Mouse (Mus musculus) ZHBTc4 (cell line): Measurements from ENCODE around the gene Fadd.
A peak's percentile ranks its signal among the peaks of the same experiment; 100 is the strongest.

Source experiments
- DNase-seq: peaks from one replicate; pipeline ENCODE4 v3.0.0-alpha.2; 2011; ENCODE audit warnings: low read depth, low spot score

The Fadd gene

DNA sequence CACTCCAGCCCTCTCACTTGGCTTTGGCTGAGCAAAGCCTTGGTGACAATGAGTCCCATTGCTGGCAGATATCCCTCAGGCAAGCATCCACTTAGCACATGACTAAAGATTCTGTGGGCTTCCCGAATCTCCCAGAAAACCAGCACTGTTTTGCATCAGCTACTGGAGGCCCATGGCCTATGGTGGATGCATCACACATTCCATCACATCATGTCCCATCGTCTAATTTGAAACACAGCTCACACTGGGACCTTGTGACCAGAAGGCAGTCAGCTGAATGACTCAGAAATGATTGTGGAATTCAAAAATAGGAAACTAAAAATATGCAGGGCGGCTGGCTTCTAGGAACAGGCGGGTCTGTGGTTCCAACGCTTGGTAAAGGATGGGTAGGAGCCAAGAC, 4.4 kb downstream of the Fadd start:
- DNase-seq = no peak

- no peak for DNase-seq
These were observed 10.0 kb downstream of the Fadd start for GRCm38 (mm10) chr7:144572234-144572633.

GRCm38 (mm10) chr7:144571598-144571997, 10.7 kb downstream of the Fadd start:
- no peak for DNase-seq

DNA sequence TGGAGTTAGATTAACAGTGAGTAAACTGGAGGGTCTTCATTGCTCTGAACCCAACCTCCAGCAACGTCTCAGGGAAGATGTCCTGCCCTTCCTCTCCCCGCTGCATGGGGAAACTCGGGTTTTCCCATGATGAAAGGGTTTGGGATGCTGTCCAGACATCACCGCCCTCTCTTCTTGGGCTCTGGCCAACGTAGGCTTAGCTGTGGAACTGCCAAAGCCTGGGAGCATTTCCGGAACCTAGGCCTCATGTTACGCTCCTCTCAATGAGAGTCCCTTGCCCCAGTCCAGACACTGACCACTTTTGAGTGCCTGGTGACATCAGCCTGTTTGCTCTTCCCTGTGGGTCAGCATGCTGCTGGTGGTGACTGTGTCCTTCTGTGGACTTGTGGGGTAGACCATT, 12.8 kb downstream of the Fadd start:
- no peak for DNase-seq

DNA sequence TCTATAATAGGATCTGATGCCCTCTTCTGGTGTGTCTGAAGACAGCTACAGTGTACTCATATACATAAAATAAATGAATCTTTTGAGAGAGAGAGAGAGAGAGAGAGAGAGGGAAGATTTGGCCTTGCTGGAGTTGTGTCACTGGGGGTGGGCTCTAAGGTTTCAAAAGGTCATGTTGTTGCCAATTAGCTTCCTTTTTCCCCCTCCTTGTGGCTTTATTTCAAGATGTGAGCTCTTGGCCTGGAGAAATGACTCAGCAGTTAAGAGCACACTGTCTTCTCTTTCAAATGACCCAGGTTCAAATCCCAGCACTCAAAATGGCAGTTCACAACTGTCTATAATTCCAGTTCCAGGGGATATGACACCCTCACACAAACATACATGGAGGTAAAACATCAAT, 14.2 kb downstream of the Fadd start:
- no peak for DNase-seq

DNA sequence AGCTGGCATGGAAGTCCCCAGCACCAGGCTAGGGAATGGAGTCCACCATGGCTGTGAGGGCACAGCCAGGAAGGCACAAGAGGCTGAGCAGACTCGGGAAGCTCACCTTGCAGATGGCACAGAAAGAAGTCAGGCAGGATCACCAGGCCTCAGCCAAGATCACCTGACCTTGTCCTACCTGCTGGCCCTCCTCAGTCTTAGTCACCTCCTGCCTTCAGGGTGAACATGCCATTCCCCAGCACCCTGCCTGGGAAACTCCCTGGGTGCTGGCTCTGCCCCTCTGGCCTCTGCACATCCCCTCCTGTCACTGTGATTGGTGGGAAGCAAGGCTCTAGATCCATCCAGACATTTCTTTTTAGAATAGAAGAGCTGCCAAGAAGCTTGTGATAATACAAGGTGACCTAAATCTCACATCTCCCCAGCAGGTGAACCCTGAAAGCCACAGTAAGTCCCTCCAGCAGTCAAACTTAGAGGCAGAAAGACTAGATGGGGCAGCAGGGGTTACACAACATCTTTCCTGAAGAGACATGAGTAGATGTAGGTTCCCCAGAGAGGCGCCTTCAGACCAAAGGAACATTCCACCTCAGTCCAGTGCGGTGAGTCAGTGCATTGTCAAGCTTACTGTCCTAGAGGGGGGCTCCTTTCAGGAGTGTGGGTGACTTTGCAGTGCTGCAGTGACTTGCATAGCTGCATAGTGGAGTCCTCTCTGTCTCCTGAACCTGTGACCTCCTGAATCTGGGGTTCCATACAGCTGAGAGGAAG, 15.2 kb downstream of the Fadd start:
- DNase-seq = no peak

DNA sequence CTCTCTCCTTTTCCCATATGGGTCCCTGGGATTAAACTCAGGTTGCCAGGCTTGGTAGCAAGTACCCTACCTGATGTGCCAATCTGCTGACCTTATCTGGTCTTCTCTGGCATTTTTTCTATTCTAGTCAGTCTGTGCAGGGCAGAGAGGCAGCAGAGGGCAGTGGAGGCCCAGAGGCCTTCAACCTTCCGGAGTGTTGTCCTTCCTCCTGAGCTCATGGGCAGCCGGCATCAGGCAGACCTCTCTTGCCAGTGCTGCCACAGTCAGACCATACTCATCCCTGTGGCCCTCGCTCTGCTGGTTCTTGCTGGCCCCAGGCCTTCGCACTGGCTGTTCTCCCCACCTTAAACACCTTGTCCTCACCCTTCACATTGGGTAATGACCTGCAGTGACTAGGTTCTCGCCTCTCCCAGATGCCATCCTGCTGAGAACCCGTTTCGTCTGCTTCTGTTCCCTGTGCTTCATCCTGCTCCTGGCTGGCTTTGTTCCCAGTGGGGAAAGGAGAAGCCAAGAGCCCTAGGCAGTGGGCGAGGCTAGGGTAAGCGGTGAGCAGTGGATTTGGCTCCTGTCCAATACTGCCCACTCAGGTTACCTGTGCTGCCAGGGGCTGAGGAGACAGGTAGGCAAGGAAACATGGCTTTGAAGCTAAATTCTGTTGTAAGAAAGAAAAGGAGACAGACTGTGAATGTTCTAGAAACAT, 18.7 kb downstream of the Fadd start:
- DNase-seq = no peak

DNA sequence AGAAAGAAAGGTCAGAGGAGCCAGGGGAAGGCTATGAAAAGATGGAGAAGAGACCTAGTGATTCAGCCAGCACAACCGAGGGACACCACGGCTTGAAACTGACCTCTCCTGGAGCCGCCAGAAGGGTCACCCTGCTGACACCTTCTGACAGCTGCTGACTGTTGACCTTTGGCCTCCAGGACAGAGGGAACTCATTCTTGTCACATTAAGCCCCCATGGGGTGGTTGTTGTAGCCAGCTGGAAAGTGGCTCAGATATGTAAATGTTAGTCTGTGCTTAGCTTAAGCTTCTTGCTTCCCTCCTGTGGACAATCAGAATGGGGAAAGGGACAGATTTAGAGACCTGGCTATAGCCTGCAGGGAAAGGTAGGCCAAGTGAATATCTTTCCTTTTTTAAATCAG, 20.2 kb downstream of the Fadd start:
- peak; percentile 40 for DNase-seq

GRCm38 (mm10) chr7:144560594-144560993, 21.7 kb downstream of the Fadd start:
- DNase-seq = no peak

DNA sequence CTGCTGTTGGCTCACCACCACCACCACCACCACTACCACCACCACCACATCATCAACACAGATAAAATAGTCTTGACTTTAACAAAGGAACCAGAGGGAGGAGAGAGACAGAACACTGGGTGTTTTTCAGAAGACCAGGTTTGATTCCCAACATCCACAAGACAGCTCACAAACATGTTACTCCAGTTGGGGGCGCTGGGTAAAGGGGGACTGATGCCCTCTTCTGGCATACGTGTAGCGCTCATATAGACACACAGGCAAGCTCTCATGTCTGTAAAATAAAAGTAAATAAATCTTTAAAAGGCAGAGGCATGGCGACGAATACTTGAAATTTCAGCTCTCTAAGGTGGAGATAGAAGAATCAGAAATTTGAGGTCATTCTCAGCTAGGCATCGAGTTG, 23.7 kb downstream of the Fadd start:
- DNase-seq = no peak

DNA sequence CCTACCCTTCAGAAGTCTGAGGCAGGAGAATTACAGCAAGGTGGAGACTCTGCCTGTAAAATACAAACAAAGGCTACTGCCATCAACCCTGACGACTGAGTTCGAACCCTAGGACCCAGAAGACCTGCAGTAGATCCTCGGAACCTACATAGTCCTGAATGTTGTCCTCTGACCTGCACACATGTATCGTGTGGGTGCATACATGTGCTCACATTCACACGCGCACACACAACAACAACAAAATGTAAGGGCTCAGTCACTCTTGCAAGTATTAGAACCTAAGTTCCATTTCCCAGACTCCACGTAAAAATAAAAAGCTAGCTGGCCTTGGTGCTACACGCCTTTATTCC, 28.2 kb downstream of the Fadd start:
- no peak for DNase-seq

GRCm38 (mm10) chr7:144553237-144554122, 28.8 kb downstream of the Fadd start, which contains the start of gene Ppfia1:
TSS of gene Ppfia1 (minus strand) at chr7:144553729.
- peak; percentile 97 for DNase-seq

- no peak for DNase-seq
These were observed 30.0 kb downstream of the Fadd start for GRCm38 (mm10) chr7:144552274-144552673.

DNA sequence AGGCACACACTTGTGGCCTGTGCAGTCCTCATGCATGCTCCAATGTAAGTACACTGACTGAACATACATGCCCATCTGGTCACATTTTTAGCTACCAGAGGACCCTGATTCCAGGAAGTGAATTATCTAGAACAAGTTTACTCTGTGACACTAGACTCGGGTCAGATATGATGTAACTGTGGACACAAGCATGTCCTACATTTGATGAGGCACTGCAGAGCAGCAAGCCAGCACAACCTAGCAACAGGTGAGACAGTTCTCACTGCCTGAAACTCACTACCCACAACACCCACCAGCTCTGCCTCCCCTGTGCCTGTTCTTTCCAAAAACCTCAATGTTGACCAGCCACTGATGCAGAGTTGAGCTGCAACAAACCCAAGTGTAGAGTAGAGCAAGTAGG, 31.5 kb downstream of the Fadd start:
- DNase-seq = no peak

GRCm38 (mm10) chr7:144549904-144550566, 32.2 kb downstream of the Fadd start:
- peak; percentile 12 for DNase-seq

DNA sequence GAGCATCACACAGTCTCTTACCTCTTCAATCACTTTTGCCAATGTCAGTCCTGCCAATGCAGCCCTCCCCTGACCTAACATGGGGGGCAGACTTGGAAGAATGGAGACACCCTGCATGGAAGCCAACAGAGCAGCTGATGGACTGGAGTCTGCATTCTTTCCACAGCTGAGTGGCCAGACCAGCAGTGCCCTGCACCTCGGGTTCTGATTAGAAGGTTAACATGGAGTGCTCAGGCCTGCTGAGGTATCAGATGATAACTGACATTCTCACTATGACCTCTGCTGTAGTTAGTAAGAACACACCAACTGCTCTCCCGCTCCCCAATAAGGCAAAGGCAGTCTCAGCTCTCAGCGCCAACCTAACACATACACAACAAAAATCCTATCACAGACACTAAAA, 37.0 kb downstream of the Fadd start:
- DNase-seq = no peak

DNA sequence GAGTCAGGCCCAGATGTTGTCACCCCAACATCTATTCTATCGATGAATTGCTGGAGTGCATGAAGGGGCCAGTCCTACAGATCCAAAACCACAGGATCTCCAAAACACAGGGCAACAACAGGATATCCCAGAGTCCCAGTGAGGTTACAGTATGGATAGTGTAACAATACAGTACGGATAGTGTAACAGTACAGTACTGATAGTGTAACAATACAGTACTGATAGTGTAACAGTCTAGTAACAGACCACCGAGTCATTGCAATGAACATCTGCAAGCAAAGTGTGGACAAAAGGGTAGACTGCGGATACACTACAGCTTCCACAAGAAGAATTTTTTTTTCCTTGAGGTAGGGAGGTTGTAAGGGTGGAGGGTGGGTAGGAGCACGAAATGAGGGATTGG, 40.9 kb downstream of the Fadd start:
- no peak for DNase-seq

- no peak for DNase-seq
These were observed 43.1 kb downstream of the Fadd start for GRCm38 (mm10) chr7:144539146-144539545.

DNA sequence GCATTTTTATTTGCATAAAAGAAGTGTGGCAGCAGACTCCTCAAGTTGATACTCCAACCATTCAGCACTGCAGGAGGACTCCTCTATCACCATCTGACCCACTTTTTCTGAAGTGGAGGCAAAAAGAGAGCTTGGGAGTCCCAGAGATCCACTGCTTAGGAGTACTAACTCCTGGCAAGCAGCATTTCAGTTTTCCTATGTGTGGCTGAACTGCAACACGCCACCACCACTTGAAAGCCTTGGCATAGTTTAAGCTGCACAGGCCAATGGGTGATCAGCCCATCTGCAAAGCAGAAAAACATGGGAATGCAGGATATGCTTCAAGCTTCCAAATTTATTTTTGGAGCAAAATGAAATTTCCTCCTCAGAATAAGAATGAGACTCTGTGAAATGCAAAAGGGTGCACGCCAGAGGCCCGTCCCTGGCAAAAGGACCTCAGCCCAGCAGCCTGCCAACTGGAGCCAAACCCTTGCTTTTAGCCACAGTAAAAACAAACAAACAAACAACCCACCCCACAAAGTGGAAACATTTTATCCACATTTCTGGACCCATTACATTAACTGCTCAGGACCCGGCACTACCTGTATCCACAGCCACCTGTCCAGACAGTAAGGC, 44.1 kb downstream of the Fadd start:
- DNase-seq = no peak

GRCm38 (mm10) chr7:144536367-144536766, 45.9 kb downstream of the Fadd start:
- DNase-seq = no peak

GRCm38 (mm10) chr7:144534773-144535172, 47.5 kb downstream of the Fadd start:
- DNase-seq = no peak
